Mouse (Mus musculus) megakaryocyte, embryonic 14.5 days (primary cell): ENCODE measurements around the gene Ak9. TPM values are rescaled to one million over a fixed set of nuclear protein-coding genes. Genes with fewer than 3 reads are reported as not detected.

Experiments
- H3K27me3 ChIP-seq: replicated peaks from 2 replicates; pipeline ENCODE3; 2012; ENCODE audit warnings: inconsistent platforms
- H3K36me3 ChIP-seq: replicated peaks from 2 replicates; pipeline ENCODE3; 2012; ENCODE audit warnings: low read length, inconsistent platforms, mixed read lengths
- H3K4me1 ChIP-seq: 2 replicates; pipeline ENCODE4 v1.6.1; 2012; ENCODE audit warnings: inconsistent platforms
- H3K4me3 ChIP-seq: replicated peaks from 2 replicates; pipeline ENCODE3; 2012; ENCODE audit warnings: moderate library complexity, mild to moderate bottlenecking, inconsistent platforms
- H3K9me3 ChIP-seq: 2 replicates; pipeline ENCODE4 v1.6.1; 2012; ENCODE audit warnings: inconsistent platforms
- FLI1 ChIP-seq: IDR thresholded peaks from 2 replicates; pipeline ENCODE4 v1.6.1; 2012; ENCODE audit warnings: low read length, inconsistent platforms, mixed read lengths
- GATA1 ChIP-seq: IDR thresholded peaks from 3 replicates; pipeline ENCODE4 v1.6.1; 2012; ENCODE audit warnings: mixed read lengths, low read length, inconsistent platforms, borderline replicate concordance
- polyA plus RNA-seq: library from polyadenylated mRNA; stranded (reverse); fragments of >175 nt; gene quantifications from 2 replicates; pipeline ENCODE4 v1.2.3, GENCODE M21; 2012; ENCODE audit warnings: low replicate concordance; ENCODE audit not compliant: insufficient read depth

The Ak9 gene
- polyA plus RNA-seq, 1 experiment = not detected

DNA sequence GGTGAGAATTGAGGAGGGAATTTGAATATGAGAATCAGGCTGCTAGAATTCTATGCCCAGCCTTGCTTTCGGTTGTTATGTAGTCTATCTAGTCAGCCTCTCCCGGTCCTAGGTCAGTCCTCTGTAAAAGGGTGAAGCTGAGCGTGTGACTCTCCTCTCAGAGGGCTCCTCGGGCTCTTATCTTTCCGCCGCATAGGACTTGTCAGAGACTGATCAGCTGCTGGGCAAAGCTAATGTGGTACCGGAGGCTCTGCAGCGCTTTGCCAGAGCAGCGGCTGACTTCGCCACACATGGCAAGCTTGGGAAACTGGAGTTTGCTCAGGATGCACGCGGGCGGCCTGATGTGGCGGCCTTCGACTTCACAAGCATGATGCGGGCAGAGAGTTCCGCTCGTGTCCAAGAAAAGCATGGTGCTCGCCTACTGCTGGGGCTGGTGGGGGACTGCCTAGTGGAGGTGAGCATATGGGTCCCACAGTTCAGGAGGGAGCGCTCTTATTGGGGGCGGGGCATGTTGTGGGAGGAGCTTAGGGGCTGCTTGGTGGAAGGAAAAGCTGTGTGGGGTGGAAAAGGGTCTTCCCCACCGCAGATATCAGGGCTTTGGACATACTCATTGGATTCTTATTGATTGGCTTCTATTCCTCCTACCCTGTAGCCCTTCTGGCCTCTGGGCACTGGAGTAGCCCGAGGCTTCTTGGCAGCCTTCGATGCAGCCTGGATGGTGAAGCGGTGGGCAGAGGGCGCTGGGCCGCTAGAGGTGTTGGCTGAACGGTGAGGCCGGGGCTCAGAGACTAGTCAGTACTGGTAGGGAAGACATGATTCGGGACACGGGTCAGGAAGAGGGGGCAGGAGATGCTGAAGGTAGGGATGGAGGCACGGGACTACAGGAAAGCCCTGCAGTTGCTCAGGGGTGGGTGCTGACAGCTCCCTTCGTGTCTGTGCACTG is 177.4 kb downstream of the Ak9 start:
- Histone ChIP-seq H3K4me3 (no peak overlapping the region), H3K4me1 (peaks cover 47% of the 10 kb centered on the region), H3K36me3 (peaks cover 75% of the 10 kb centered on the region)

GRCm38 (mm10) chr10:41482446-41482845 is 178.7 kb downstream of the Ak9 start:
- Histone ChIP-seq H3K27me3 (peaks cover 84% of the 10 kb centered on the region), H3K4me3 (no peak overlapping the region), H3K9me3 (no peaks in the 10 kb centered on the region), H3K4me1 (peaks cover 38% of the 10 kb centered on the region), H3K36me3 (peaks cover 87% of the 10 kb centered on the region)
- no peak for TF ChIP-seq FLI1
- TF ChIP-seq GATA1 = no peak

More for the DNA sequence above, 177.4 kb downstream of the Ak9 start:
- Histone ChIP-seq H3K27me3 (peaks cover 75% of the 10 kb centered on the region), H3K9me3 (no peaks in the 10 kb centered on the region)
- no peak for TF ChIP-seq FLI1
- no peak for TF ChIP-seq GATA1

Other genes with a start within 250 kb of the Ak9 start
- gene Gpr6, start 231.7 kb upstream of the Ak9 start, polyA plus RNA-seq = not detected in 2 replicates
- gene Fig4, start 720 bp upstream of the Ak9 start, polyA plus RNA-seq = 1.5 TPM in 1 of 2 replicates, not detected in the other
- 2.4 and 3.3 TPM in 2 replicates for gene Zbtb24, start 146.4 kb downstream of the Ak9 start, polyA plus RNA-seq
- gene Mical1, start 172.3 kb downstream of the Ak9 start, polyA plus RNA-seq = 4.7 and 17.3 TPM in 2 replicates
- 9.3 and 13.7 TPM in 2 replicates for gene Smpd2, start 186.4 kb downstream of the Ak9 start, polyA plus RNA-seq
- not detected in 2 replicates for gene Ppil6, start 186.5 kb downstream of the Ak9 start, polyA plus RNA-seq
- gene Cd164, start 215.4 kb downstream of the Ak9 start, polyA plus RNA-seq = 56.7 and 184 TPM in 2 replicates